Mouse (Mus musculus) liver, adult (tissue): Measurements from ENCODE around the gene Nipal4.
A peak's percentile ranks its signal among the peaks of the same experiment; 100 is the strongest.

ENCODE experiments used
- GATA4 ChIP-seq: IDR thresholded peaks from 2 replicates; pipeline ENCODE4 v1.6.1; 2014; ENCODE audit warnings: mild to moderate bottlenecking, low read length; ENCODE audit not compliant: insufficient replicate concordance

Gene Nipal4

GRCm38 (mm10) chr11:46126827-46127410 is 39.4 kb downstream of the Nipal4 start:
- no peak for TF ChIP-seq GATA4

GRCm38 (mm10) chr11:46126317-46126716 is 40.0 kb downstream of the Nipal4 start:
- TF ChIP-seq GATA4 = no peak

- no peak for TF ChIP-seq GATA4
These were observed 40.5 kb downstream of the Nipal4 start for GRCm38 (mm10) chr11:46125835-46126229.

- TF ChIP-seq GATA4 = no peak
These were observed 41.0 kb downstream of the Nipal4 start for GRCm38 (mm10) chr11:46125093-46125834.

- TF ChIP-seq GATA4 = no peak
These were observed 42.9 kb downstream of the Nipal4 start for GRCm38 (mm10) chr11:46123328-46123866.

GRCm38 (mm10) chr11:46122875-46123274 is 43.4 kb downstream of the Nipal4 start:
- no peak for TF ChIP-seq GATA4

- TF ChIP-seq GATA4 = no peak
These were observed 44.6 kb downstream of the Nipal4 start for GRCm38 (mm10) chr11:46121666-46122065.

- no peak for TF ChIP-seq GATA4
These were observed 46.2 kb downstream of the Nipal4 start for GRCm38 (mm10) chr11:46120084-46120483.

- TF ChIP-seq GATA4 = no peak
These were observed 46.7 kb downstream of the Nipal4 start for GRCm38 (mm10) chr11:46119624-46120023.

- TF ChIP-seq GATA4 = no peak
These were observed 49.8 kb downstream of the Nipal4 start for GRCm38 (mm10) chr11:46116510-46116909.

GRCm38 (mm10) chr11:46115411-46116173 is 50.7 kb downstream of the Nipal4 start:
- peak; percentile 16; the same call in 1 of the 2 replicates for TF ChIP-seq GATA4

GRCm38 (mm10) chr11:46115011-46115410 is 51.3 kb downstream of the Nipal4 start:
- TF ChIP-seq GATA4 = no peak

GRCm38 (mm10) chr11:46114221-46114620 is 52.1 kb downstream of the Nipal4 start:
- no peak for TF ChIP-seq GATA4

- no peak for TF ChIP-seq GATA4
These were observed 53.1 kb downstream of the Nipal4 start for GRCm38 (mm10) chr11:46113211-46113610.

- TF ChIP-seq GATA4 = no peak
These were observed 55.4 kb downstream of the Nipal4 start for GRCm38 (mm10) chr11:46110945-46111287.
